Mouse (Mus musculus) C2C12 (cell line): Measurements from ENCODE around the gene Hba-a1.

ENCODE experiments used
- CTCF ChIP-seq: IDR thresholded peaks from one replicate; pipeline ENCODE4 v1.5.1; 2011; ENCODE audit not compliant: control insufficient read depth, insufficient read depth, insufficient read length
- FOSL1 ChIP-seq: IDR thresholded peaks from one replicate; pipeline ENCODE4 v1.8.0; 2011; ENCODE audit warnings: mild to moderate bottlenecking, low read length; ENCODE audit not compliant: poor library complexity, insufficient read depth, severe bottlenecking
- MAX ChIP-seq: IDR thresholded peaks from one replicate; pipeline ENCODE4 v1.6.1; 2011; ENCODE audit warnings: mild to moderate bottlenecking, control low read depth
- MYOD1 ChIP-seq: IDR thresholded peaks from one replicate; pipeline ENCODE4 v1.6.1; 2011; ENCODE audit warnings: low read depth; ENCODE audit not compliant: control insufficient read depth, insufficient read length
- USF1 ChIP-seq: IDR thresholded peaks from one replicate; pipeline ENCODE4 v1.6.1; 2011; ENCODE audit warnings: low read depth, mild to moderate bottlenecking, control low read depth, moderate library complexity

GRCm38 (mm10) chr11:32236712-32237410 is 46.5 kb upstream of the Hba-a1 start:
- TF ChIP-seq MAX = no peak
- peak; percentile 78 for TF ChIP-seq CTCF
- TF ChIP-seq MYOD1 = no peak
- no peak for TF ChIP-seq USF1
- TF ChIP-seq FOSL1 = no peak
